Mouse (Mus musculus): Measurements from ENCODE around the gene Zfhx3. TPM values are rescaled to one million over a fixed set of nuclear protein-coding genes. Genes with fewer than 3 reads are reported as not detected.
A peak's percentile ranks its signal among the peaks of the same experiment; 100 is the strongest.

Gene Zfhx3
- polyA plus RNA-seq, 1 experiment from 2014 or later = 9.2 TPM

DNA sequence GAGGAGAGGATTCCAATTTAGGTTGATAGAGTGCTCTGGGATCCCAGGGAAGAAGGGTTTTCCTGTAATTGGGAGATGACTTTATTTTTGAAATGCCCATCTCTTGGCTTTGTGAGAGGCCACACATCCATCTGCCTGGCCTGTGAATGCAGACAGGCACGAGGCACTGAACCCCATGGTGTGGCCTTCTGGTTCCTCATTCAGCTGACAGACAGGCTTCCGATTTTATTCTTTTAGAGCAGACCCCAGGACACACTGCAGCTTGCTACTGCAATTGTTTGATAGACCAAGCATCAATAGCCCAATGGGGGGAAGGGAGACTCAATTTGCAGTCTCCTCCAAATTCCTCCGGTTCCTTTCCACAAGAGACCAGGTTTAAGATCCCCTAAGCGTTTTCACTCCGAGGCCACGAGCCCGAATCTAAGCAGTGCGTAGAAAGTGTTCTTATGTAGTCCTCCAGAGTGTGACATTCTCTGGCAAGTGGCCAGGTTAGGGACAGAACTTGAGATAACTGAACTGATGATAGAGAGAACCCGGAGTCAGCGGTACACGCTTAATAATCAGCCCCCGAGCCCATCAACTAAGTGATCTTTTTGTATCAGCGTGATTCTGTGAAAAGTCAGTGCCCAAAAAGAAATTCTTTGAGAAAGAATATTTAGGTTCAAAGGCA lies 275.9 kb downstream of the Zfhx3 start:
- ATAC-seq (replicated peaks; ENCODE audit: low FRiP score) = no peak
- WGBS = 63% methylated on average over 13 of the region's 13 CpGs
- no peak overlapping the region for H3K4me3 ChIP-seq (replicated peaks)

DNA sequence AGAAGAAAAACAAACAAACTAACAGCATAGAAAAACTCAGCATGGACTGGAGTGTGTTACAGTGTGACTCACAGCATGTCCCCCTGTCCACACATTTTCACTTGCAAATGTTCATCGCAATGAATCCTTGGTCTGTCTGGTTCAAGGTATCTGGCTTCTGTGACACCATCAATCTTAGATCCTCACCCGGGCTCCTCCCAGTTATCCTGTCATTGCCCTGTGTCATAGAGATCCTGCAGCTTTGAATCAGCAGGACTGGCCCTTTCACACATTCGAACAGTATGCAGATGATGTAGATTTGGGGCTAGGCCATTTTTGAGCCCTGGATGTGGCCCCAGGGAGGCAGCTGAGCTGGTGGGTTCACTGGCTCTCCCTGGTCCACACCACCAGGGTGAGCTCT lies 278.1 kb downstream of the Zfhx3 start:
- H3K4me1 ChIP-seq = no peaks in the 10 kb centered on the region
- no peak overlapping the region for H3K4me3 ChIP-seq (replicated peaks)
- ATAC-seq (replicated peaks; ENCODE audit: low FRiP score) = no peak
- no peaks in the 10 kb centered on the region for H3K9me3 ChIP-seq (replicated peaks)
- H3K9ac ChIP-seq = no peak overlapping the region
- 52% methylated on average over 3 of the region's 3 CpGs for WGBS
- no peaks in the 10 kb centered on the region for H3K36me3 ChIP-seq
- no peak overlapping the region for H3K27ac ChIP-seq
- H3K27me3 ChIP-seq = no peaks in the 10 kb centered on the region
- H3K4me2 ChIP-seq = no peak overlapping the region

More for the DNA sequence above, 275.9 kb downstream of the Zfhx3 start:
- H3K4me1 ChIP-seq = no peaks in the 10 kb centered on the region
- no peak overlapping the region for H3K27ac ChIP-seq
- H3K9me3 ChIP-seq (replicated peaks) = no peaks in the 10 kb centered on the region
- no peak overlapping the region for H3K9ac ChIP-seq
- H3K36me3 ChIP-seq = no peaks in the 10 kb centered on the region
- no peak overlapping the region for H3K4me2 ChIP-seq
- no peaks in the 10 kb centered on the region for H3K27me3 ChIP-seq

DNA sequence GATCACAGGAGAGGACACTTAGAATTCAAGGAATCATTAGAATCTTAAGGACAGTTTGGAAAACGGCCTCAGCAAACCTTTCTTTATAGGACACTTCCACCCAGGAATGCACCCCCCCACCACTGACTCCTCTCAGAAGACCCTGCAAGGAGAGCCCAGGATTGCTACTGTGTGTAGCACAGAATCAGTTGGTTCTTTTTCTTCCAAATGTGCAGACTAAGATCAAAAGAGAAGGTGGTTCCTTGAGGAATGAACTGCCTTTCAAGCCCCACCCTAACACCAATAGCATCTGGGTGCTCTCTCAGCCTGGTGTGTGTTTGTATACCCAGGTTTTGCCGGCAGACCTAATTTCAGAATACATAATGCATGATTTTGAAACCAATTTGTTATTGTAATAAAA lies 279.6 kb downstream of the Zfhx3 start:
- no peak overlapping the region for H3K9ac ChIP-seq
- ATAC-seq (replicated peaks; ENCODE audit: low FRiP score) = no peak
- H3K36me3 ChIP-seq = no peaks in the 10 kb centered on the region
- H3K4me3 ChIP-seq (replicated peaks) = no peak overlapping the region
- H3K27me3 ChIP-seq = no peaks in the 10 kb centered on the region
- WGBS = 66% methylated on average over 2 of the region's 2 CpGs
- H3K9me3 ChIP-seq (replicated peaks) = no peaks in the 10 kb centered on the region
- H3K4me1 ChIP-seq = no peaks in the 10 kb centered on the region
- H3K27ac ChIP-seq = no peak overlapping the region
- H3K4me2 ChIP-seq = no peak overlapping the region

- 83% methylated on average over 7 of the region's 7 CpGs for WGBS
- Histone ChIP-seq H3K4me3 (replicated peaks) (no peak overlapping the region), H3K9me3 (replicated peaks) (no peaks in the 10 kb centered on the region), H3K27me3 (no peaks in the 10 kb centered on the region; the same call in 1 of the 2 replicates), H3K9ac (no peak overlapping the region), H3K27ac (no peak overlapping the region), H3K4me2 (no peak overlapping the region), H3K36me3 (no peaks in the 10 kb centered on the region), H3K4me1 (no peaks in the 10 kb centered on the region)
- ATAC-seq (replicated peaks; ENCODE audit: low FRiP score) = no peak
Observed at GRCm38 (mm10) chr8:108232326-108232725, 289.9 kb downstream of the Zfhx3 start.

DNA sequence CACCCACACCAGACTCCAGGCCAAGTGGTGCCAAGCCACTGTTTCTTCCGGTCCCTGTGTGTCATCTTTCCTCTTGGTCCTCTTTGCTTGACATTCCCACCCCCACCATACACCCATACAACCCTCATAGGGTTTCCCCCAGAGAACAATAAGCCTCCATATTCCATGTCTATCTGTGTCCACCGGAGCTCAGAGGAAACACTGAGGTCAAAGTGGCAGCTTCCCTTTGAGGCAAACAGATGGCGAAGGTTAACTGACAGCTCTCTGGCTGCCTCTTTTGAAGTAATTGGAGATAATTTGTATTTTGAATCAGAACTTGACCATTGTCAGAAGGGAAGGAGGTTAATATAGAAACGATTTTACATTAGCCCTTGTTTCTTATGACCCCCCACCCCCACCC lies 292.0 kb downstream of the Zfhx3 start:
- H3K9me3 ChIP-seq (replicated peaks) = no peaks in the 10 kb centered on the region
- H3K27me3 ChIP-seq = peaks cover 11% of the 10 kb centered on the region
- WGBS = 46% methylated on average over 4 of the region's 4 CpGs
- no peak overlapping the region for H3K27ac ChIP-seq
- H3K4me3 ChIP-seq (replicated peaks) = no peak overlapping the region
- no peaks in the 10 kb centered on the region for H3K36me3 ChIP-seq
- H3K9ac ChIP-seq = no peak overlapping the region
- H3K4me1 ChIP-seq = no peaks in the 10 kb centered on the region
- ATAC-seq (replicated peaks; ENCODE audit: low FRiP score) = no peak
- H3K4me2 ChIP-seq = no peak overlapping the region

- no peak for ATAC-seq (replicated peaks; ENCODE audit: low FRiP score)
- Histone ChIP-seq H3K4me1 (peaks cover 5% of the 10 kb centered on the region), H3K9ac (no peak overlapping the region), H3K4me2 (no peak overlapping the region), H3K36me3 (no peaks in the 10 kb centered on the region), H3K4me3 (replicated peaks) (no peak overlapping the region), H3K27ac (no peak overlapping the region), H3K9me3 (replicated peaks) (no peaks in the 10 kb centered on the region), H3K27me3 (peaks cover 25% of the 10 kb centered on the region)
- WGBS = 67% methylated on average over 8 of the region's 8 CpGs
Observed at GRCm38 (mm10) chr8:108236715-108237114, 294.3 kb downstream of the Zfhx3 start.

DNA sequence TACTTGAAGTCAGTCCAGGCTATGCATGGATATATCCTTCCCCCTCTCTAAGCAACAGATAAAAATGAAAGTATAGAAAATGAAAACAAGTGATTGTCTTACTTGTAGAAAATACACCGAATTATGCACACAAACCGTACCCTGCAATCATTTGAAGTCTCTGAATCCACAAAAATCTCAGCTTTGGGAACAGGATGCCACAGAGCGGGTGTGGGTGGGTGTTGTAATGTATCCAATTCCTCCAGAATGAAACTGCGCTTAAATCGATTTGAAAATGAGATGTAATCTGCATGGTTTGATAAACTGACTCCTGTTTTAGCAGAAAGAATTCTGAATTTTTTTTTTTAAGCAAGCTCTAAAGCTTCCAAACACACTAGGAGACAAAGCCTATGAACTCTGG lies 297.1 kb downstream of the Zfhx3 start:
- no peak overlapping the region for H3K27ac ChIP-seq
- no peak overlapping the region for H3K4me2 ChIP-seq
- 92% methylated on average over 5 of the region's 5 CpGs for WGBS
- H3K36me3 ChIP-seq = no peaks in the 10 kb centered on the region
- peaks cover 12% of the 10 kb centered on the region for H3K4me1 ChIP-seq
- H3K9ac ChIP-seq = no peak overlapping the region
- no peaks in the 10 kb centered on the region for H3K9me3 ChIP-seq (replicated peaks)
- H3K4me3 ChIP-seq (replicated peaks) = no peak overlapping the region
- ATAC-seq (replicated peaks; ENCODE audit: low FRiP score) = no peak
- H3K27me3 ChIP-seq = peaks cover 25% of the 10 kb centered on the region

- 15% methylated on average over 19 of the region's 19 CpGs for WGBS
- Histone ChIP-seq H3K9ac (no peak overlapping the region), H3K9me3 (replicated peaks) (no peaks in the 10 kb centered on the region), H3K36me3 (no peaks in the 10 kb centered on the region), H3K4me1 (peaks cover 12% of the 10 kb centered on the region), H3K27ac (no peak overlapping the region), H3K4me3 (replicated peaks) (peak overlapping the region; percentile 24), H3K27me3 (peaks cover 31% of the 10 kb centered on the region), H3K4me2 (peak overlapping the region; percentile 55)
- ATAC-seq (replicated peaks; ENCODE audit: low FRiP score) = no peak
Observed at GRCm38 (mm10) chr8:108241041-108241690, 298.7 kb downstream of the Zfhx3 start.

DNA sequence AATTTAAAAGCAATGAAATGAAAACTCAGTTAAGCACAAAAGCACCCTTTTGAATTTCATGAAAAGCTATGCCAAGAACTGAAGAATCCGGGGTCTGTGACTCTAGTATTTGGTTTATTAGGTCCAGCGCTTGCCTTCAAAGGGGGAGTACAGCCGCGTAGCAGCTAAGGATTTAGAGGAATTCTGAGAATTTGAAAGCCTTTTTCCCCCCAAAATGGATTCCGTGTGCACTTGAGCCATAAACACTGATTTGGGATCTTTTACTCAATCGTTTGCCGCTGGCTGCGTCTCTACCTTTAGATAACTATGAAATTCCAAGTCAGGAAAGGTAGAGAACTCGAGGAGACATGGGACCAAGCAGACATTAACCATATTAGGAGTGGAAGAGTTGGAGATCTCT lies 300.8 kb downstream of the Zfhx3 start:
- Histone ChIP-seq H3K36me3 (no peaks in the 10 kb centered on the region), H3K4me3 (replicated peaks) (no peak overlapping the region), H3K4me2 (no peak overlapping the region), H3K27ac (no peak overlapping the region), H3K9ac (no peak overlapping the region), H3K4me1 (peaks cover 16% of the 10 kb centered on the region), H3K27me3 (peaks cover 30% of the 10 kb centered on the region; the same call in 1 of the 2 replicates), H3K9me3 (replicated peaks) (no peaks in the 10 kb centered on the region)
- no peak for ATAC-seq (replicated peaks; ENCODE audit: low FRiP score)
- 38% methylated on average over 9 of the region's 9 CpGs for WGBS

GRCm38 (mm10) chr8:108244636-108245494 lies 302.4 kb downstream of the Zfhx3 start:
- Histone ChIP-seq H3K4me1 (peaks cover 16% of the 10 kb centered on the region), H3K27me3 (peaks cover 21% of the 10 kb centered on the region; the same call in 1 of the 2 replicates), H3K4me3 (replicated peaks) (no peak overlapping the region), H3K36me3 (no peaks in the 10 kb centered on the region), H3K9ac (no peak overlapping the region), H3K4me2 (no peak overlapping the region), H3K9me3 (replicated peaks) (no peaks in the 10 kb centered on the region), H3K27ac (no peak overlapping the region)
- no peak for ATAC-seq (replicated peaks; ENCODE audit: low FRiP score)
- 70% methylated on average over 17 of the region's 17 CpGs for WGBS

DNA sequence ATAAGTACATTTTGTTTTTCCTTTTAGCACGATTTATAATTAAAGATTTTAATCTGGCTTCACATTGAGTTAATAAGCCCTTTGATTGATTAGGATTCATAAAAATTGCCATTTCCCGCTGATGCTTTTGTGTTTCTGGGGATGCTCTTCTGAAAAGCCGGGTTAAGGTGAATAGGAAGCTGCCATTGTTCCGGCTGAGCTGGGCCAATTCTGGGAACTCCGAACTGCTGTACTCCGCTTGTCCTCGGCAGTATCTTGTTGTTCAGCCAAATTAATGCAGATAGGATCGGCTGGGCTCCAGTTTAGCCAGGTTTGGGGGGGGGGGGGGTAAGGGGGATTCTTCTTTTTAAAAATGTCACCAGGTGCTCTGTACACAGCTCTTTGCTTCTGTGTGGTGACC lies 303.1 kb downstream of the Zfhx3 start:
- H3K4me3 ChIP-seq (replicated peaks) = no peak overlapping the region
- no peak overlapping the region for H3K27ac ChIP-seq
- no peak for ATAC-seq (replicated peaks; ENCODE audit: low FRiP score)
- no peak overlapping the region for H3K4me2 ChIP-seq
- no peak overlapping the region for H3K9ac ChIP-seq
- H3K27me3 ChIP-seq = peaks cover 19% of the 10 kb centered on the region; the same call in 1 of the 2 replicates
- 68% methylated on average over 8 of the region's 8 CpGs for WGBS
- H3K36me3 ChIP-seq = no peaks in the 10 kb centered on the region
- no peaks in the 10 kb centered on the region for H3K9me3 ChIP-seq (replicated peaks)
- peaks cover 16% of the 10 kb centered on the region for H3K4me1 ChIP-seq
